Mouse (Mus musculus): ENCODE data around the gene Evi5l. TPM values are rescaled to one million over a fixed set of nuclear protein-coding genes. Genes with fewer than 3 reads are reported as not detected.
A peak's percentile ranks its signal among the peaks of the same experiment; 100 is the strongest.

Gene Evi5l
- polyA plus RNA-seq, 1 experiment: 3.9 TPM

GRCm38 (mm10) chr8:4205246-4206123 is 39.1 kb downstream of the Evi5l start:
- TF ChIP-seq POLR2A (IDR thresholded peaks at IDR 0.05; ENCODE audit: low read depth, low read length) (no peak), CTCF (IDR thresholded peaks at IDR 0.05; ENCODE audit: extremely low read depth, insufficient read length, insufficient replicate concordance, low read depth, low read length) (no peak)
- Histone ChIP-seq H3K4me3 (ENCODE audit: low read depth, low read length) (no peak overlapping the region), H3K27ac (ENCODE audit: insufficient read depth, low read depth, low read length) (no peak overlapping the region), H3K36me3 (ENCODE audit: control insufficient read depth, insufficient read depth, low read length) (0 out of 2 replicates have a peak, but pooled peaks cover 2% of the 10 kb centered on the region), H3K27me3 (ENCODE audit: control insufficient read depth, insufficient read depth, low read length) (no peaks in the 10 kb centered on the region), H3K4me1 (ENCODE audit: control insufficient read depth, insufficient read depth, insufficient read length, low read length) (peaks cover 11% of the 10 kb centered on the region)
- WGBS: 71% methylated on average over 38 of the region's 38 CpGs

- Histone ChIP-seq H3K27me3 (ENCODE audit: control insufficient read depth, insufficient read depth, low read length) (no peaks in the 10 kb centered on the region), H3K4me3 (ENCODE audit: low read depth, low read length) (no peak overlapping the region), H3K36me3 (ENCODE audit: control insufficient read depth, insufficient read depth, low read length) (0 out of 2 replicates have a peak, but pooled peaks cover 2% of the 10 kb centered on the region), H3K4me1 (ENCODE audit: control insufficient read depth, insufficient read depth, insufficient read length, low read length) (peaks cover 11% of the 10 kb centered on the region), H3K27ac (ENCODE audit: insufficient read depth, low read depth, low read length) (no peak overlapping the region)
- 51% methylated on average over 44 of the region's 44 CpGs for WGBS
- no peak for TF ChIP-seq POLR2A (IDR thresholded peaks at IDR 0.05; ENCODE audit: low read depth, low read length)
- no peak for TF ChIP-seq CTCF (IDR thresholded peaks at IDR 0.05; ENCODE audit: extremely low read depth, insufficient read length, insufficient replicate concordance, low read depth, low read length)
Observed at GRCm38 (mm10) chr8:4206182-4207015, 40.0 kb downstream of the Evi5l start.

- Histone ChIP-seq H3K36me3 (ENCODE audit: control insufficient read depth, insufficient read depth, low read length) (0 out of 2 replicates have a peak, but pooled peaks cover 2% of the 10 kb centered on the region), H3K27ac (ENCODE audit: insufficient read depth, low read depth, low read length) (no peak overlapping the region), H3K4me1 (ENCODE audit: control insufficient read depth, insufficient read depth, insufficient read length, low read length) (peaks cover 11% of the 10 kb centered on the region), H3K4me3 (ENCODE audit: low read depth, low read length) (no peak overlapping the region), H3K27me3 (ENCODE audit: control insufficient read depth, insufficient read depth, low read length) (no peaks in the 10 kb centered on the region)
- TF ChIP-seq CTCF (IDR thresholded peaks at IDR 0.05; ENCODE audit: extremely low read depth, insufficient read length, insufficient replicate concordance, low read depth, low read length) (no peak), POLR2A (IDR thresholded peaks at IDR 0.05; ENCODE audit: low read depth, low read length) (no peak)
- 46% methylated on average over 2 of the region's 2 CpGs for WGBS
Observed at GRCm38 (mm10) chr8:4207016-4207350, 40.6 kb downstream of the Evi5l start.

GRCm38 (mm10) chr8:4211097-4211496 is 44.7 kb downstream of the Evi5l start:
- WGBS: 69% methylated on average over 6 of the region's 6 CpGs
- 0 out of 2 replicates have a peak, but pooled peaks cover under 1% of the 10 kb centered on the region for H3K36me3 ChIP-seq (ENCODE audit: control insufficient read depth, insufficient read depth, low read length)
- TF ChIP-seq POLR2A (IDR thresholded peaks at IDR 0.05; ENCODE audit: low read depth, low read length): no peak
- TF ChIP-seq CTCF (IDR thresholded peaks at IDR 0.05; ENCODE audit: extremely low read depth, insufficient read length, insufficient replicate concordance, low read depth, low read length): no peak
- H3K4me1 ChIP-seq (ENCODE audit: control insufficient read depth, insufficient read depth, insufficient read length, low read length): peaks cover 28% of the 10 kb centered on the region
- no peak overlapping the region for H3K4me3 ChIP-seq (ENCODE audit: low read depth, low read length)
- H3K27me3 ChIP-seq (ENCODE audit: control insufficient read depth, insufficient read depth, low read length): peaks cover 9% of the 10 kb centered on the region; the same call in 1 of the 2 replicates
- no peak overlapping the region for H3K27ac ChIP-seq (ENCODE audit: insufficient read depth, low read depth, low read length)

- no peak overlapping the region for H3K27ac ChIP-seq (ENCODE audit: insufficient read depth, low read depth, low read length)
- H3K27me3 ChIP-seq (ENCODE audit: control insufficient read depth, insufficient read depth, low read length): peaks cover 26% of the 10 kb centered on the region
- H3K36me3 ChIP-seq (ENCODE audit: control insufficient read depth, insufficient read depth, low read length): no peaks in the 10 kb centered on the region
- 1% methylated on average over 25 of the region's 25 CpGs for WGBS
- H3K4me3 ChIP-seq (ENCODE audit: low read depth, low read length): peak overlapping the region; percentile 60
- H3K4me1 ChIP-seq (ENCODE audit: control insufficient read depth, insufficient read depth, insufficient read length, low read length): peaks cover 21% of the 10 kb centered on the region
- TF ChIP-seq CTCF (IDR thresholded peaks at IDR 0.05; ENCODE audit: extremely low read depth, insufficient read length, insufficient replicate concordance, low read depth, low read length) (no peak), POLR2A (IDR thresholded peaks at IDR 0.05; ENCODE audit: low read depth, low read length) (no peak)
Observed at GRCm38 (mm10) chr8:4212809-4213209, 46.4 kb downstream of the Evi5l start.

GRCm38 (mm10) chr8:4213210-4214005 is 47.0 kb downstream of the Evi5l start:
- Histone ChIP-seq H3K4me1 (ENCODE audit: control insufficient read depth, insufficient read depth, insufficient read length, low read length) (peaks cover 21% of the 10 kb centered on the region), H3K36me3 (ENCODE audit: control insufficient read depth, insufficient read depth, low read length) (no peaks in the 10 kb centered on the region), H3K4me3 (ENCODE audit: low read depth, low read length) (peak overlapping the region; percentile 60), H3K27me3 (ENCODE audit: control insufficient read depth, insufficient read depth, low read length) (peaks cover 28% of the 10 kb centered on the region), H3K27ac (ENCODE audit: insufficient read depth, low read depth, low read length) (0 out of 2 replicates have a peak overlapping the region, but pooled peaks have one; percentile 3)
- TF ChIP-seq POLR2A (IDR thresholded peaks at IDR 0.05; ENCODE audit: low read depth, low read length): no peak
- no peak for TF ChIP-seq CTCF (IDR thresholded peaks at IDR 0.05; ENCODE audit: extremely low read depth, insufficient read length, insufficient replicate concordance, low read depth, low read length)
- 3% methylated on average over 18 of the region's 18 CpGs for WGBS

Data from small intestine, adult 2 months (tissue).